Mouse (Mus musculus) ovary, postnatal 10 days (tissue): ENCODE results near the gene Gm4836.
"Not testable (repeated sequence)": the region's sequence is repeated elsewhere in the genome, so short reads cannot be mapped to it uniquely, and the experiment has no call there.

Source experiments
- DNase-seq: peaks from one replicate; pipeline ENCODE4 v3.0.0; 2022; ENCODE audit warnings: low spot score

The Gm4836 gene

GRCm38 (mm10) chrX:28293532-28293931, at the start of gene Gm4836:
Gene Gm4836, minus strand, starts transcription at chrX:28293632.
- not testable (repeated sequence) for DNase-seq
